Mouse (Mus musculus): ENCODE data around the gene Erc2. TPM values are rescaled to one million over a fixed set of nuclear protein-coding genes. Genes with fewer than 3 reads are reported as not detected.

Gene Erc2
- total RNA-seq, 2 experiments from 2014 or later = 202 to 240 TPM

GRCm38 (mm10) chr14:28525566-28525965, 903.3 kb downstream of the Erc2 start:
- intact Hi-C loops (cut with DNase I) = no loop called here
- no peak for DNase-seq (ENCODE audit: low spot score in 2 of 2)

Other genes starting within 250 kb of the Erc2 start
- gene Fam208a, start 193.6 kb upstream of the Erc2 start, total RNA-seq (2021) = 10 to 100 TPM; 24.2 to 35.6 TPM
- gene Ccdc66, start 114.0 kb upstream of the Erc2 start, total RNA-seq (2021) = 10 to 100 TPM; 11.7 to 17.3 TPM

Data from left cerebral cortex, postnatal 36 days (tissue).